Mouse (Mus musculus): ENCODE measurements around the gene Hoxa7. TPM values are rescaled to one million over a fixed set of nuclear protein-coding genes. Genes with fewer than 3 reads are reported as not detected.

The Hoxa7 gene
- not detected in 2 replicates for total RNA-seq (2014; rRNA removed)
- polyA plus RNA-seq (2015; fragmentation: Nextera tagmentation; extraction: Ambion mirVana), result not detected in 2 replicates

GRCm38 (mm10) chr6:52221337-52221992 lies at the start of gene Hoxa7:
Gene Hoxa7, minus strand, starts transcription at chr6:52221854.
- Histone ChIP-seq H3K4me1 (ENCODE audit: insufficient read depth, low read length) (no peaks in the 10 kb centered on the region), H3K27me3 (ENCODE audit: insufficient read depth, low read length) (peaks cover 91% of the 10 kb centered on the region), H3K4me2 (ENCODE audit: low read depth, low read length, poor library complexity, severe bottlenecking) (peak within 1 kb of the TSS; percentile 84), H3K36me3 (ENCODE audit: insufficient read depth, low read length) (no peaks in the 10 kb centered on the region), H3K4me3 (ENCODE audit: low read depth, low read length) (peak within 1 kb of the TSS; percentile 43), H3K9me3 (ENCODE audit: low read length) (no peaks in the 10 kb centered on the region), H3K27ac (ENCODE audit: low read depth, low read length) (no peak within 1 kb of the TSS), H3K9ac (replicated peaks; ENCODE audit: low read length, poor library complexity, severe bottlenecking) (peak within 1 kb of the TSS; percentile 48)
- ATAC-seq (ENCODE audit: low FRiP score) (peak; percentile 75), DNase-seq (ENCODE audit: low spot score) (peak; percentile 84)
- peak; percentile 97 for TF ChIP-seq CTCF (IDR thresholded peaks at IDR 0.05)
- 1% methylated on average over 46 of the region's 46 CpGs for WGBS

DNA sequence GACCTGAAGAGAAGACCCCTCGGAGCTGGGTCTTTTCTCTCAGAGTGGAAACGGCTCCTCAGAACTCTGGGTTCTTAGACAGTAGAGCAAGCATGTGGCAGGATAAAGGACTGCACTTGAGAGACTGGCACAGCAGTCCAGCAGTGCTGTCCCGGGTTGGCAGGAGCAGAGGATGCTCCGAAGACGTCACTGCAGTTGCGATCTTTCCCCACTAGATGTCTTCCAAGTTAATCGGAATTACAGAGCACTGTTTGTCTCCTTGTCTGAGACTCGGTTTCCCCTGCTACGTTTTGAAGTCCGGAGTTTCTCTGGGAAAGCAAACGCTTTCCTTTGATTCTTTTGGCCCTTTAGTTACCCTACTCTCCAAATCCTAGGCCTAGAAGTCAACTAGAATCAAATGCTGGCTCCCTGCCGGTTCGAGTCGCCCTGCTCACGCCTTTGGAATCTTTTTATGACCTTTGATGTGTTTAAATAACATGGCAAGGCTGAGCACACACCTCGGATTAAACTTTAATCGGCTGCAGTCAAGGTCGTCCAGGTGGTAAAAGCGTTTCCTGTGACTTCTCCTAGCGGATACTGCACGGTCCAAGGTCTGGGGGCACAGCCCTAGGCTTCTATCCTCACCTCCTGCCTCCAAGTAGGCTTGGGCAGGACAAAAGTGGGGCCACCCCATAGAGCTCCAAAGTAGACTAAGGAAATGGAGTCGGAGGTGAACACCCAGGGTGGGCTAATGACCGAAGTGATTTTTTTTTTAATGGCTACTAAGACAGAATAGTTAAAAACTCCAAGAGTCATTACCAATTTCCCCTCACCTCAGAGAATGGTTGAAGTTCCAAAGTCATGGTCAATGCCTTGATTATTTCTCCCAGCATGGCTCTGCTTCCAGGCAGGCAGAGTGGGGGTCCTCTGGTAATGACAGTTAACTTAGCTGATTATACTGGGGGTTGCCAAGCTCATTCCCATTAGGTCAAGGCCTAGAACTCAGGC lies 49.1 kb upstream of the Hoxa7 start:
- Histone ChIP-seq H3K4me2 (ENCODE audit: low read depth, low read length, poor library complexity, severe bottlenecking) (no peak overlapping the region), H3K4me3 (ENCODE audit: low read depth, low read length) (no peak overlapping the region; the same call in 1 of the 2 replicates), H3K36me3 (ENCODE audit: insufficient read depth, low read length) (no peaks in the 10 kb centered on the region), H3K27ac (ENCODE audit: low read depth, low read length) (no peak overlapping the region), H3K9me3 (ENCODE audit: low read length) (no peaks in the 10 kb centered on the region), H3K27me3 (ENCODE audit: insufficient read depth, low read length) (peaks cover 92% of the 10 kb centered on the region), H3K9ac (replicated peaks; ENCODE audit: low read length, poor library complexity, severe bottlenecking) (no peak overlapping the region), H3K4me1 (ENCODE audit: insufficient read depth, low read length) (no peaks in the 10 kb centered on the region; the same call in 1 of the 2 replicates)
- DNase-seq (ENCODE audit: low spot score), result peak; percentile 71
- 7% methylated on average over 23 of the region's 23 CpGs for WGBS
- no peak for ATAC-seq (ENCODE audit: low FRiP score)
- peak; percentile 82 for TF ChIP-seq CTCF (IDR thresholded peaks at IDR 0.05)

DNA sequence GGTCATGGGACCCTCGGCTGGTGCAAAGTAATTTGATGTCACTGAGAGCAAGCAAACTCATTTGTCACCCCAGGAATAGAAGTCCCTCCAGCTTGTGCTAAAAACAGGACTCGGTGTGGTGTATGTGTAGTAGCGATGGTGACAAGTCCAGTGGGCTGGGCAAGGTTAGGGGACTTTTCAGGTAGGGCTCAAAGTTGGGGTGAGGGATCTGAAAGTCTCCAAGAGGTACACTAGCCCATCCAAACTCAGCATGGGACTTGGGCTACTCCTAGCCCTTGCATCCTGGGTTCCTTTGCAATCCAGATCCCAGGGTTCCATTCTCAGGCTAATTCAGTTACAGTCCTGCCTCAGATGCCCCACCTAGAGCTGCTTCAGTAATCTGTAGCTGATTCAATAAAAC lies 47.1 kb upstream of the Hoxa7 start:
- Histone ChIP-seq H3K36me3 (ENCODE audit: insufficient read depth, low read length) (no peaks in the 10 kb centered on the region), H3K9ac (replicated peaks; ENCODE audit: low read length, poor library complexity, severe bottlenecking) (no peak overlapping the region), H3K4me2 (ENCODE audit: low read depth, low read length, poor library complexity, severe bottlenecking) (no peak overlapping the region), H3K4me3 (ENCODE audit: low read depth, low read length) (no peak overlapping the region), H3K4me1 (ENCODE audit: insufficient read depth, low read length) (no peaks in the 10 kb centered on the region; the same call in 1 of the 2 replicates), H3K27ac (ENCODE audit: low read depth, low read length) (no peak overlapping the region), H3K9me3 (ENCODE audit: low read length) (no peaks in the 10 kb centered on the region), H3K27me3 (ENCODE audit: insufficient read depth, low read length) (peaks cover 94% of the 10 kb centered on the region)
- ATAC-seq (ENCODE audit: low FRiP score) (no peak), DNase-seq (ENCODE audit: low spot score) (no peak)
- 3% methylated on average over 3 of the region's 3 CpGs for WGBS
- TF ChIP-seq CTCF (IDR thresholded peaks at IDR 0.05), result no peak

- H3K27me3 ChIP-seq (ENCODE audit: insufficient read depth, low read length), result peaks cover 95% of the 10 kb centered on the region
- H3K27ac ChIP-seq (ENCODE audit: low read depth, low read length), result no peak overlapping the region
- H3K4me2 ChIP-seq (ENCODE audit: low read depth, low read length, poor library complexity, severe bottlenecking), result no peak overlapping the region
- H3K36me3 ChIP-seq (ENCODE audit: insufficient read depth, low read length), result no peaks in the 10 kb centered on the region
- DNase-seq (ENCODE audit: low spot score), result no peak
- H3K4me3 ChIP-seq (ENCODE audit: low read depth, low read length), result no peak overlapping the region
- ATAC-seq (ENCODE audit: low FRiP score), result no peak
- no peaks in the 10 kb centered on the region; the same call in 1 of the 2 replicates for H3K4me1 ChIP-seq (ENCODE audit: insufficient read depth, low read length)
- H3K9ac ChIP-seq (replicated peaks; ENCODE audit: low read length, poor library complexity, severe bottlenecking), result no peak overlapping the region
- H3K9me3 ChIP-seq (ENCODE audit: low read length), result no peaks in the 10 kb centered on the region
- TF ChIP-seq CTCF (IDR thresholded peaks at IDR 0.05), result no peak
- 2% methylated on average over 7 of the region's 7 CpGs for WGBS
Measured at GRCm38 (mm10) chr6:52268341-52268740, 46.7 kb upstream of the Hoxa7 start.

- no peak overlapping the region for H3K9ac ChIP-seq (replicated peaks; ENCODE audit: low read length, poor library complexity, severe bottlenecking)
- no peak for TF ChIP-seq CTCF (IDR thresholded peaks at IDR 0.05)
- no peak for DNase-seq (ENCODE audit: low spot score)
- ATAC-seq (ENCODE audit: low FRiP score), result no peak
- H3K36me3 ChIP-seq (ENCODE audit: insufficient read depth, low read length), result no peaks in the 10 kb centered on the region
- no peaks in the 10 kb centered on the region for H3K9me3 ChIP-seq (ENCODE audit: low read length)
- H3K4me3 ChIP-seq (ENCODE audit: low read depth, low read length), result no peak overlapping the region
- H3K4me2 ChIP-seq (ENCODE audit: low read depth, low read length, poor library complexity, severe bottlenecking), result no peak overlapping the region
- 10% methylated on average over 3 of the region's 3 CpGs for WGBS
- peaks cover 95% of the 10 kb centered on the region for H3K27me3 ChIP-seq (ENCODE audit: insufficient read depth, low read length)
- H3K4me1 ChIP-seq (ENCODE audit: insufficient read depth, low read length), result no peaks in the 10 kb centered on the region; the same call in 1 of the 2 replicates
- no peak overlapping the region for H3K27ac ChIP-seq (ENCODE audit: low read depth, low read length)
Measured at GRCm38 (mm10) chr6:52267691-52268090, 46.0 kb upstream of the Hoxa7 start.
